18 mouse cellular contexts compared by ENCODE assay signal in genomic region chr19:15517853-15518252, GRCm38 (mm10).
"Had no signal": no experiment of that assay in that cellular context is flagged by ENCODE, and none has a peak within 500 bp of the region (broad histone marks: within the 10 kb centered on the region; RNA-seq: fewer than 3 reads in every experiment).

No protein-coding gene starts in this region.

- H3K4me1 ChIP-seq: liver, embryonic 15.5 days; lung, embryonic 15.5 days; stomach, embryonic 15.5 days had no signal

- H3K4me3 ChIP-seq: liver, embryonic 15.5 days; lung, embryonic 15.5 days; midbrain, embryonic 10.5 days; midbrain, embryonic 12.5 days; midbrain, embryonic 15.5 days; neural tube, embryonic 12.5 days; stomach, embryonic 15.5 days had no signal

- DNase-seq: liver, postnatal 0 days; lung, adult 2 months; lung, postnatal 14 days; lung, postnatal 36 days; right cerebral cortex, postnatal 14 days; thymus, adult 2 months; thymus, postnatal 14 days; thymus, postnatal 36 days had no signal

- ATAC-seq: liver, postnatal 0 days; lung, postnatal 0 days had no signal

- H3K27ac ChIP-seq: liver, embryonic 15.5 days; lung, embryonic 15.5 days; macrophage; midbrain, embryonic 10.5 days; midbrain, embryonic 12.5 days; midbrain, embryonic 15.5 days; neural tube, embryonic 12.5 days; stomach, embryonic 15.5 days; stomach, postnatal 0 days had no signal
